Mouse (Mus musculus) hematopoietic stem cell, adult 5-6 weeks (primary cell): ENCODE results near the gene Ica1. TPM values are rescaled to one million over a fixed set of nuclear protein-coding genes. Genes with fewer than 3 reads are reported as not detected.

Experiments used
- ATAC-seq, 2 experiments: fragments of 125-278 bp in 1 of 2; replicated peaks in 1 of 2; 2 replicates each; pipeline ENCODE4 v1.8.0; 2016 to 2017; ENCODE audit warnings: inconsistent platforms in 2 of 2, mild to moderate bottlenecking in 2 of 2, moderate number of reproducible peaks in 2 of 2, low read depth in 1 of 2, moderate TSS enrichment in 1 of 2; ENCODE audit not compliant: low FRiP score in 2 of 2, poor library complexity in 2 of 2, severe bottlenecking in 2 of 2, insufficient read depth in 1 of 2, low TSS enrichment in 1 of 2
- total RNA-seq: library from RNA; stranded (forward); fragments of 172-1452, 232-1000 nt; gene quantifications from 2 replicates; pipeline ENCODE4 v1.2.3, GENCODE M21; 2017

The Ica1 gene
- total RNA-seq, 1 experiment from 2014 or later, result 59.3 TPM

GRCm38 (mm10) chr6:8753723-8754036 lies 24.6 kb downstream of the Ica1 start:
- ATAC-seq, result no peak

- no peak for ATAC-seq
Measured at GRCm38 (mm10) chr6:8752984-8753722, 25.1 kb downstream of the Ica1 start.

- no peak for ATAC-seq
Measured at GRCm38 (mm10) chr6:8744886-8745285, 33.4 kb downstream of the Ica1 start.

GRCm38 (mm10) chr6:8744273-8744785 lies 34.0 kb downstream of the Ica1 start:
- ATAC-seq, result peak; percentile 62 to 67

- no peak for ATAC-seq
Measured at GRCm38 (mm10) chr6:8742449-8742848, 35.8 kb downstream of the Ica1 start.

- no peak for ATAC-seq
Measured at GRCm38 (mm10) chr6:8741659-8742058, 36.6 kb downstream of the Ica1 start.

- ATAC-seq, result no peak
Measured at GRCm38 (mm10) chr6:8740092-8740491, 38.2 kb downstream of the Ica1 start.

- 0 out of 4 replicates have a peak, but pooled peaks of 1 of the 2 experiments have one; percentile 37 for ATAC-seq
Measured at GRCm38 (mm10) chr6:8738396-8738795, 39.9 kb downstream of the Ica1 start.

GRCm38 (mm10) chr6:8736493-8736820 lies 41.8 kb downstream of the Ica1 start:
- ATAC-seq, result no peak

- peak; percentile 76 to 82 for ATAC-seq
Measured at GRCm38 (mm10) chr6:8735657-8736492, 42.4 kb downstream of the Ica1 start.

- no peak for ATAC-seq
Measured at GRCm38 (mm10) chr6:8735044-8735443, 43.2 kb downstream of the Ica1 start.

- no peak for ATAC-seq
Measured at GRCm38 (mm10) chr6:8732492-8732891, 45.8 kb downstream of the Ica1 start.

GRCm38 (mm10) chr6:8731656-8732191 lies 46.6 kb downstream of the Ica1 start:
- no peak for ATAC-seq

GRCm38 (mm10) chr6:8730433-8730832 lies 47.9 kb downstream of the Ica1 start:
- no peak for ATAC-seq

GRCm38 (mm10) chr6:8727806-8728205 lies 50.5 kb downstream of the Ica1 start:
- ATAC-seq, result no peak

- no peak for ATAC-seq
Measured at GRCm38 (mm10) chr6:8725610-8726009, 52.7 kb downstream of the Ica1 start.

- no peak for ATAC-seq
Measured at GRCm38 (mm10) chr6:8719692-8720091, 58.6 kb downstream of the Ica1 start.

- ATAC-seq, result no peak
Measured at GRCm38 (mm10) chr6:8717967-8718366, 60.3 kb downstream of the Ica1 start.
